Mouse (Mus musculus) midbrain, embryonic 14.5 days (tissue): ENCODE measurements at regions not wholly inside any gene's neighbourhood (a gene's known extent, or its start where the extent isn't known, plus 50 kb on each side); places are given as distances from the start of the nearest gene placed in this dataset.

Experiments
- ATAC-seq: fragments of 200-750 bp; cut with Nextera tagmentation; 2 replicates; pipeline ENCODE4 v1.8.0; 2017; ENCODE audit warnings: moderate number of reproducible peaks, moderate library complexity; ENCODE audit not compliant: low FRiP score, low TSS enrichment
- DNase-seq: peaks from one replicate; pipeline ENCODE4 v3.0.0-alpha.2; 2015
- H3K27ac ChIP-seq: fragments of 300-500 bp; sonication (generic); replicated peaks from 2 replicates; pipeline ENCODE4 v1.5.1; 2014; ENCODE audit warnings: mild to moderate bottlenecking, low read depth, low read length, moderate library complexity
- H3K27me3 ChIP-seq: fragments of 300-500 bp; sonication (generic); 2 replicates; pipeline ENCODE4 v1.6.1; 2014; ENCODE audit warnings: low read length, control low read depth, mixed read lengths; ENCODE audit not compliant: control insufficient read depth, insufficient read depth
- H3K36me3 ChIP-seq: fragments of 300-500 bp; sonication (generic); 2 replicates; pipeline ENCODE4 v1.6.1; 2014; ENCODE audit warnings: low read length, control low read depth; ENCODE audit not compliant: control insufficient read depth, insufficient read depth
- H3K4me1 ChIP-seq: fragments of 300-500 bp; sonication (generic); 2 replicates; pipeline ENCODE4 v1.6.1; 2014; ENCODE audit warnings: mild to moderate bottlenecking, antibody characterized with exemption, low read length, control low read depth; ENCODE audit not compliant: control insufficient read depth, insufficient read depth
- H3K4me2 ChIP-seq: fragments of 300-500 bp; sonication (generic); 2 replicates; pipeline ENCODE4 v1.6.1; 2014; ENCODE audit warnings: mild to moderate bottlenecking, low read length, moderate library complexity
- H3K4me3 ChIP-seq: fragments of 300-500 bp; sonication (generic); replicated peaks from 2 replicates; pipeline ENCODE4 v1.5.1; 2014; ENCODE audit warnings: low read depth, low read length
- H3K9ac ChIP-seq: fragments of 300-500 bp; sonication (generic); replicated peaks from 2 replicates; pipeline ENCODE4 v1.6.1; 2014; ENCODE audit warnings: mild to moderate bottlenecking, low read length, moderate library complexity
- H3K9me3 ChIP-seq: fragments of 300-500 bp; sonication (generic); 2 replicates; pipeline ENCODE4 v1.6.1; 2016; ENCODE audit warnings: low read length, control low read depth, mixed read lengths; ENCODE audit not compliant: control insufficient read depth
- WGBS: fragments of 180-500 bp; shearing (Covaris S2); extraction: QIAGEN DNeasy Blood & Tissue Kit; methylation state at CpG from one replicate; pipeline ENCODE4 v1.1.7; 2014; 5-methylcytosine and 5-hydroxymethylcytosine counted together

- H3K36me3 ChIP-seq: no peaks in the 10 kb centered on the region
- no peak overlapping the region for H3K9ac ChIP-seq
- WGBS: 24% methylated on average over 11 of the region's 11 CpGs
- peak; percentile 82 for DNase-seq
- no peaks in the 10 kb centered on the region for H3K27me3 ChIP-seq
- H3K4me1 ChIP-seq: no peaks in the 10 kb centered on the region
- H3K9me3 ChIP-seq: no peaks in the 10 kb centered on the region
- H3K27ac ChIP-seq: 0 out of 2 replicates have a peak overlapping the region, but pooled peaks have one; percentile 0
- H3K4me2 ChIP-seq: peak overlapping the region; percentile 5
- ATAC-seq: peak; percentile 87
- no peak overlapping the region for H3K4me3 ChIP-seq
Observed at GRCm38 (mm10) chr1:164704397-164705091, 91.9 kb upstream of the Dpt start.

GRCm38 (mm10) chr1:164703560-164704131 lies 92.8 kb upstream of the Dpt start:
- WGBS: 70% methylated on average over 4 of the region's 4 CpGs

DNA sequence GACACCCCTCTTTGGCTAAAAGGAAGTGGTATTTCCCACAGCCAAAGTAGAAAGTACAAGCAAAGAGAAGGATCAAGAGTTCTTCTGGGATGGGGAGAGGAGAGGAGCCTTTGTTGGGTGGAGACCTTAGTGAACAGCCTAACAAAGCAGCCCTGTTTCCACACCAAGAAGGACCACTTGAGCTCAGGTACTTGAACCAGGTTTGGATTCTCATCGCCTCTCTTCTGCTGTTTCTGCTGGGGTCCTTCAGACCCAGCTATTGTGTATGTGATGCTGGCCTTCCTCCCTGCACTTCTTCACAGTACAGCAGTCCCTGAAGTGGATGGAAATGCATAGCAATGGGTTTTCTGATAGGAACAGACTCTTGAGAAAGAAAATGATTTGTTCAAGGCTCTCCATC lies 106.4 kb upstream of the Dpt start:
- ATAC-seq (no peak), DNase-seq (no peak)
- Histone ChIP-seq H3K4me3 (no peak overlapping the region), H3K9me3 (no peaks in the 10 kb centered on the region), H3K27ac (no peak overlapping the region), H3K4me1 (no peaks in the 10 kb centered on the region), H3K36me3 (no peaks in the 10 kb centered on the region), H3K9ac (no peak overlapping the region), H3K4me2 (no peak overlapping the region), H3K27me3 (no peaks in the 10 kb centered on the region)
- WGBS: 92% methylated on average over 1 of the region's 1 CpGs

More at GRCm38 (mm10) chr1:164703560-164704131, 92.8 kb upstream of the Dpt start:
- Histone ChIP-seq H3K4me3 (no peak overlapping the region), H3K9ac (no peak overlapping the region), H3K27ac (no peak overlapping the region), H3K4me1 (no peaks in the 10 kb centered on the region), H3K4me2 (no peak overlapping the region), H3K36me3 (no peaks in the 10 kb centered on the region), H3K27me3 (no peaks in the 10 kb centered on the region), H3K9me3 (no peaks in the 10 kb centered on the region)
- DNase-seq (no peak), ATAC-seq (no peak)

DNA sequence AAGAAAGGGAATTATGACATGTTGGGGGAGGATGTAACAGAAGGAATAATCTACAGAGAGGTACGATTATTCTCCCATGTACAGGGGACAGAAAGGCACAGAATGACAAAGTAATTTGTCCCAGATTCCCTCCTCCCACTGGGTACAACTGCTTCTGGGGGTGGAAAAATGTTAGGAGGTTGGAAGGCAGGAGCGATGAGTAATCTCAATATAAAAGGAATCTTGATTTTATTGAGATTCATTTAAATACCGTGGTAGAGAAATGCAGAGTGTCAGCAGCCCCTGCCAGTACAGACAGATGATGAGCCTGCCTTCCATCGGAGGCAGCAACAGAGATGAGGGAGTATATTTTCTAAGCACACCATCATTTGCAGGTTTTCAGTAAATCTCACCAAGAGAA lies 107.1 kb upstream of the Dpt start:
- H3K9me3 ChIP-seq: no peaks in the 10 kb centered on the region
- WGBS: 90% methylated on average over 4 of the region's 4 CpGs
- no peaks in the 10 kb centered on the region for H3K27me3 ChIP-seq
- no peak for ATAC-seq
- no peak overlapping the region for H3K4me2 ChIP-seq
- no peak overlapping the region for H3K27ac ChIP-seq
- no peak for DNase-seq
- H3K4me1 ChIP-seq: no peaks in the 10 kb centered on the region
- no peaks in the 10 kb centered on the region for H3K36me3 ChIP-seq
- no peak overlapping the region for H3K4me3 ChIP-seq
- H3K9ac ChIP-seq: no peak overlapping the region

DNA sequence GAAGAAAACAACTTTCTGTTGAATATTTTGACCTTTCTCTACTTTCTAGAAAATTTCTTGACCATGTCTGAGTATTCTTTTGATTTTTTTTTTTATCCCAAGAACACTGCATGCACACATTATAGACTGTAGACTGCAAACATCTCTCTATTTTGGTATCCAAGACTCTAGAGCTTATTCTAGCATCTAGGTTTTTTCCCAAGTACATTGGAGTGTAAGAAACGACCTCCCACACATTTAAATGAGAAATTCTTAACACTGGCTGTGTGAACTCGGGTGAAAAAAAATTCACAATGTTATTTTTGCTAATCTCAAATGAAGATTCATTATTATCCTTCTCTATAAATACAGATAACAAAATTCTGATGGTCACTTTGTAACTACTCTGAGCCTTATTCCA lies 112.0 kb upstream of the Dpt start:
- Histone ChIP-seq H3K4me2 (no peak overlapping the region), H3K9me3 (no peaks in the 10 kb centered on the region), H3K27me3 (no peaks in the 10 kb centered on the region), H3K27ac (no peak overlapping the region), H3K4me3 (no peak overlapping the region), H3K4me1 (no peaks in the 10 kb centered on the region), H3K9ac (no peak overlapping the region), H3K36me3 (no peaks in the 10 kb centered on the region)
- DNase-seq (no peak), ATAC-seq (no peak)
- 71% methylated on average over 2 of the region's 2 CpGs for WGBS

DNA sequence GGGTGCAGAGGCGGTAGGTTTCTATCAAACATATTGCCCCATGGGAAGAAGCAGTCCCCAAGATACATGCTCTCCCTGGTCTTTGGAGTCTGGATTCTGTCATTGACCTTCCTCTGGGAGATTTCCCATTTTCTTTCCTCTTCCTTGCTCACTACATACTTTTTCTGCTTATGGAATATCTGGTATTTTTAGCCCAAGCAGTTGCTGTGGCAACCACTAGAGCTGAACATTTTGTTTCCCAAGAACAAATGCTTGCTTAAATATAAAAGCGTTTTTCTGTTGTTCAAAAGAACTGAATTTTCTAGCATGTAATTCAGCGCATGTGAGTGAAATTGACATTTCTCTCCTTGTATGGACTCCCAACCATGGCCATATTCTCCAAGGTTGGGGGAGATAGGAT lies 112.7 kb upstream of the Dpt start:
- peak; percentile 13 for DNase-seq

DNA sequence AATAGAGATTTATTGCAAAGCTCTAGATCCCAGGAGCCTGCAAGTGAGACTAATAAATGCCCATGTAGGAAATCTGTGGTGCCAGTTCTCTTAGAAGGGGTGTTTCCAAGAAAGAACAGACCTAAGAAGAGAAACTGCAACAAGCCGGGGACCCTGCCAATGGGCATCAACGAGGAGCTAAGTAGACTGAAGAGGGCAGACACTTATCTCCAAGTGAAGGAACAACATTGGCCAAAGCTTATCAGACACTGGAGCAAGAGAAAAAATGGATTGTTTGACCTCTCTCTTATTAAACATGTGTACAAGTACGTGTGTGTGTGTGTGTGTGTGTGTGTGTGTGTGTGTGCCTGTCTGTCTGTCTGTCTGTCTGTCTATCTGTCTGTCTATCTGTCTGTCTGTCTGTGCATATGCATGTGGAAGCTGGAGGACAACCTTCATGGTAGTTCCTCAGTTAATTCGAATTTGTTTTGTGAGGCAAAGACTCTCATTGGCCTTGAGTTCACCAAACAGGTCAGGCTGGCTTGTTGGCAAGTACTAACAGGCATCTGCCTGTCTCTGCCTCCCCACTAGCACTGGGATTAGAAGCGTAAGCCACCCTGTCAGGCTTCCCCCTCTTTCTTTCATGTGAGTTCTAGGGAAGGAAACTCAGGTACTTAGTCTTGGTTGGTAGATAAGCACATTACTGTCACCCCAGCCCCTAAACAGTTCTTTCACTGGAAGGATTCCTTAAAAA lies 113.4 kb upstream of the Dpt start:
- no peak for DNase-seq
- no peak overlapping the region for H3K27ac ChIP-seq
- no peak overlapping the region for H3K4me3 ChIP-seq
- H3K36me3 ChIP-seq: no peaks in the 10 kb centered on the region
- H3K9me3 ChIP-seq: no peaks in the 10 kb centered on the region
- WGBS: 84% methylated on average over 5 of the region's 5 CpGs
- no peak overlapping the region for H3K9ac ChIP-seq
- no peak overlapping the region for H3K4me2 ChIP-seq
- H3K27me3 ChIP-seq: no peaks in the 10 kb centered on the region
- ATAC-seq: no peak
- H3K4me1 ChIP-seq: no peaks in the 10 kb centered on the region

More for the DNA sequence above, 112.7 kb upstream of the Dpt start:
- Histone ChIP-seq H3K4me3 (no peak overlapping the region), H3K4me2 (no peak overlapping the region), H3K36me3 (no peaks in the 10 kb centered on the region), H3K9ac (no peak overlapping the region), H3K27ac (no peak overlapping the region), H3K4me1 (no peaks in the 10 kb centered on the region), H3K27me3 (no peaks in the 10 kb centered on the region), H3K9me3 (no peaks in the 10 kb centered on the region)
- no peak for ATAC-seq
- 97% methylated on average over 3 of the region's 3 CpGs for WGBS

- no peaks in the 10 kb centered on the region for H3K9me3 ChIP-seq
- ATAC-seq: no peak
- no peaks in the 10 kb centered on the region for H3K27me3 ChIP-seq
- H3K4me3 ChIP-seq: no peak overlapping the region
- no peaks in the 10 kb centered on the region for H3K4me1 ChIP-seq
- no peak overlapping the region for H3K27ac ChIP-seq
- H3K4me2 ChIP-seq: no peak overlapping the region
- 93% methylated on average over 6 of the region's 6 CpGs for WGBS
- H3K36me3 ChIP-seq: no peaks in the 10 kb centered on the region
- no peak for DNase-seq
- H3K9ac ChIP-seq: no peak overlapping the region
Observed at GRCm38 (mm10) chr1:164682426-164682825, 114.0 kb upstream of the Dpt start.

DNA sequence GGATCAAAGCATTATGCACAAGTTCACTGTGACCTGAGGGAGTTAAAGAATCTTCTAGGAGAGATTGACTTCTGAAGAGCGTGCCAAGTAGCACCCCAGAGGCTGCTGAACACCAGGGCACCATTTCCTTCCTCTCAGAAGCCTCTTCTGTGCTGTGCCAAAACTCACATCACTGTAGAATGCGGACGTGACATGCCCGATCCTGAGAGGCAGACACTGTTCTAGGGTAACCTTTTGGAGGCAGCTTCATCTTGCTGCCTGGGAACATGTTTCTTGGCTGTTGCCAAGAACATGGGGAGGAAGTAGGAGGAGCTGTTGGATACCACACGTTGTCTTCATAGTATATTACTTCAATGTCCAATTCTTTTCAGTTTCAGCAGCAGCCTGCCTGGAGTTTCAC lies 114.9 kb upstream of the Dpt start:
- Histone ChIP-seq H3K9ac (no peak overlapping the region), H3K36me3 (no peaks in the 10 kb centered on the region), H3K4me3 (no peak overlapping the region), H3K27ac (no peak overlapping the region), H3K9me3 (no peaks in the 10 kb centered on the region), H3K4me2 (no peak overlapping the region), H3K4me1 (no peaks in the 10 kb centered on the region), H3K27me3 (no peaks in the 10 kb centered on the region)
- DNase-seq (no peak), ATAC-seq (no peak)
- whole genome bisulfite sequencing: 70% methylated on average over 5 of the region's 5 CpGs
